Mouse (Mus musculus): ENCODE measurements around the gene Vmn1r22.
"Not testable (repeated sequence)": the region's sequence is repeated elsewhere in the genome, so short reads cannot be mapped to it uniquely, and the experiment has no call there.

Vmn1r22 gene

GRCm38 (mm10) chr6:57907928-57908327, at the start of gene Vmn1r22:
Vmn1r22 (minus strand) TSS chr6:57908028.
- no peak for DNase-seq (ENCODE audit: low spot score)

GRCm38 (mm10) chr6:57926738-57927137, 18.9 kb upstream of the Vmn1r22 start, which contains the start of gene Vmn1r23:
Vmn1r23 (minus strand) TSS chr6:57926838.
- no peak for DNase-seq (ENCODE audit: low spot score)

GRCm38 (mm10) chr6:57859043-57860042, 48.5 kb downstream of the Vmn1r22 start:
- DNase-seq (ENCODE audit: low spot score) = peak; percentile 71

- not testable (repeated sequence) for DNase-seq (ENCODE audit: low spot score)
These were observed 56.7 kb downstream of the Vmn1r22 start for GRCm38 (mm10) chr6:57851177-57851576.

GRCm38 (mm10) chr6:57850286-57850685, 57.5 kb downstream of the Vmn1r22 start, which contains the start of gene Vmn1r21:
Vmn1r21 (minus strand) TSS chr6:57850343.
- no peak for DNase-seq (ENCODE audit: low spot score)

Data from embryo, embryonic 10.5 days (tissue).